8 mouse cellular contexts compared by ENCODE assay signal in the genomic region with DNA sequence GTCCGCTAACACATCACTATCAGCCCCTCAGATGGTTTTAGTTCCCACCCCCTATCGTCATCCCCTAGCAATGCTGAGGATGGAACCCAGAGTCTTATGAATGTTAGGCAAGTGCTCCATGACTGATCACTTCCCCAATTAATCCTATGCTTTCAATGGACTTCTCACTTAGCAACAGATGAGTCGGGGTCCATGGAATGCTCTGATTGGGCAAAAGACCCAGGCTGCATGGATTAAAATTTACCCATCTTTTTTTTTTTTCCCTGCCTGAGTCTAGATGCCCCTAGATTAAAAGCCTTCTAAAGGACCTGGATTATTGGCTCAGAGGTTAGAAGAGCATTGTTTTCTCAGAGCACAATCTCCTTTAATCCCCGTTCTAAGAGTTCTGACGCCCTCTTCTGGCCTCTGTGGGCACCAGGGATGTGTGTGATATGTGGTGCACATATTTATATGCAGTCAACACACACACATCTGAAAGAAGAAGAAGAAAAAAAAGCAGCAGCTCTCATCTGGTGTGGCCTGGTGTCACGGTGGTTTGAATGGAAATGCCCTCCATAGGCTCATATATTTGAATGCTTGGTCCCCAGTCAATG. TPM values are rescaled to one million over a fixed set of nuclear protein-coding genes. Genes with fewer than 3 reads are reported as not detected.
DNase-seq lines count a peak whose midpoint lies in the region; TF ChIP-seq lines count a peak whose summit lies in the region.
"Had no signal": no experiment of that assay in that cellular context is flagged by ENCODE, and none has a peak within 500 bp of the region (broad histone marks: within the 10 kb centered on the region; RNA-seq: fewer than 3 reads in every experiment).

No protein-coding gene starts in this region.

- TF ChIP-seq CTCF in layer of hippocampus, adult 2 months (conservative IDR thresholded peaks at IDR 0.05) = peak; percentile 49
- peak; percentile 39 for TF ChIP-seq CTCF in E14TG2a.4 (conservative IDR thresholded peaks at IDR 0.05; ENCODE audit: low read length)

- DNase-seq in layer of hippocampus, adult 2 months (ENCODE audit: low spot score in 2 of 2) = peak; percentile 32 to 40
- DNase-seq in layer of hippocampus, postnatal 36 days = no peak
- DNase-seq in NIH3T3 (ENCODE audit: low read depth) = peak; percentile 70
- peak; percentile 62 for DNase-seq in lung, postnatal 10 days
- no peak for DNase-seq in right cerebral cortex, adult 18-20 months
- no peak for DNase-seq in adrenal gland, adult 2 months

- H3K27me3 ChIP-seq in E14TG2a.4 (ENCODE audit: insufficient read depth, low read length) = no peaks in the 10 kb centered on the region
- H3K27me3 ChIP-seq: limb, embryonic 13.5 days had no signal

- peaks cover 37% of the 10 kb centered on the region for H3K4me1 ChIP-seq in E14TG2a.4 (replicated peaks; ENCODE audit: low read depth, low read length)

- no peak overlapping the region for H3K27ac ChIP-seq in layer of hippocampus, adult 2 months
- H3K27ac ChIP-seq: limb, embryonic 13.5 days had no signal

- no peak overlapping the region for H3K4me3 ChIP-seq in layer of hippocampus, adult 2 months
- no peak overlapping the region for H3K4me3 ChIP-seq in E14TG2a.4 (replicated peaks; ENCODE audit: low read length)
- H3K4me3 ChIP-seq: limb, embryonic 13.5 days had no signal

- H3K9me3 ChIP-seq in E14TG2a.4 (ENCODE audit: low read length) = no peaks in the 10 kb centered on the region
- H3K9me3 ChIP-seq: limb, embryonic 13.5 days had no signal

- peaks cover 13% of the 10 kb centered on the region for H3K36me3 ChIP-seq in E14TG2a.4 (ENCODE audit: insufficient read depth, low read length)

RNA-seq across cellular contexts. Expression of gene Sar1b, which starts 46.2 kb away (rescaled TPM):
- 10 to 100 TPM; 71.7 to 72.0 TPM for total RNA-seq in layer of hippocampus, adult 2 months (2021)
- total RNA-seq in layer of hippocampus, postnatal 36 days (2021) = 10 to 100 TPM; 65.6 to 77.6 TPM
- 100 to 1,000 TPM in 1 of 2 experiments, 10 to 100 TPM in 1; 97.8 to 121 TPM for total RNA-seq in adrenal gland, adult 2 months (2021)
- polyA plus RNA-seq in adrenal gland, adult 2 months (2012; rRNA removed) = 5.7 and 6.6 TPM in 2 replicates

RNA-seq across cellular contexts. Expression of gene Sec24a, which starts 46.3 kb away (rescaled TPM):
- total RNA-seq in layer of hippocampus, adult 2 months (2021) = 10 to 100 TPM; 17.6 to 21.6 TPM
- total RNA-seq in layer of hippocampus, postnatal 36 days (2021) = 10 to 100 TPM; 18.4 to 23.0 TPM
- total RNA-seq in adrenal gland, adult 2 months (2021) = 10 to 100 TPM; 25.2 to 56.7 TPM
- 21.7 and 26.6 TPM in 2 replicates for polyA plus RNA-seq in adrenal gland, adult 2 months (2012; rRNA removed)

RNA-seq across cellular contexts. Expression of gene Jade2, which starts 47.7 kb away (rescaled TPM):
- total RNA-seq in layer of hippocampus, adult 2 months (2021) = 10 to 100 TPM; 39.2 to 42.1 TPM
- total RNA-seq in layer of hippocampus, postnatal 36 days (2021) = 10 to 100 TPM; 36.0 to 36.5 TPM
- 10 to 100 TPM; 13.7 to 21.8 TPM for total RNA-seq in adrenal gland, adult 2 months (2021)
- polyA plus RNA-seq in adrenal gland, adult 2 months (2012; rRNA removed) = 12.8 and 13.0 TPM in 2 replicates

Comparison
In these comparisons a context has a peak if more than half of its experiments do, and no peak if none do; other contexts are left out.
1. DNase-seq: peak in layer of hippocampus, adult 2 months (2 of 2), NIH3T3 (single experiment) and lung, postnatal 10 days (single experiment); none in layer of hippocampus, postnatal 36 days (0 of 2), right cerebral cortex, adult 18-20 months (single experiment) and adrenal gland, adult 2 months (single experiment).